Mouse (Mus musculus) left cerebral cortex, postnatal 36 days (tissue): ENCODE results near the gene Sox6. TPM values are rescaled to one million over a fixed set of nuclear protein-coding genes. Genes with fewer than 3 reads are reported as not detected.

Experiments used
- DNase-seq, 2 experiments: peaks; one replicate each; pipeline ENCODE4 v3.0.0; 2021 to 2022; ENCODE audit warnings: low spot score in 2 of 2, mixed read lengths in 1 of 2
- intact Hi-C: fragments of 180-260 bp; cut with DNase I; formaldehyde crosslinking; loops from one replicate; pipeline ENCODE4 v1.15.1; 2025
- total RNA-seq, 2 experiments: library from RNA; stranded (reverse); gene quantifications; 2 replicates each; pipeline ENCODE4 v1.2.3; 2021

Sox6 gene
- total RNA-seq, 2 experiments from 2014 or later = 25.8 to 32.7 TPM

DNA sequence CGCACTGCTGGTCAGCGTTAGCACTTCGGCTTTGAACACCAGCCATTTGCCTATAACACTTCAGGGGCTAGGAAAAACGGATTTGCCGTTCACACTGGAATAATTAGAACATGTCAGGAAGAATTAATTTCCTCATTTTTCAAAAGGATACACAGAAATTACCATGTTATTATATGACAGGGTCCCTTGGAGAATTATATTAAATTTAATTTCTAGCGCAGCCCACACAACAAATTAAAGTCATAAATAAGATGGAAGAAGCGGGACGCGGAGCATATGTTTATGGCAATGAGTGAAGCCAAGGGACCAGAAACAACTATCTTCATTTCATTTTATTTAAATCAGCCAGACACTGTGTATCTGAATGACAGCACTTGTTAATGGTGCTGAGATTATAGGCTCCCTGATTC, 133.8 kb downstream of the Sox6 start:
- no peak for DNase-seq
- intact Hi-C loops = no loop called here

DNA sequence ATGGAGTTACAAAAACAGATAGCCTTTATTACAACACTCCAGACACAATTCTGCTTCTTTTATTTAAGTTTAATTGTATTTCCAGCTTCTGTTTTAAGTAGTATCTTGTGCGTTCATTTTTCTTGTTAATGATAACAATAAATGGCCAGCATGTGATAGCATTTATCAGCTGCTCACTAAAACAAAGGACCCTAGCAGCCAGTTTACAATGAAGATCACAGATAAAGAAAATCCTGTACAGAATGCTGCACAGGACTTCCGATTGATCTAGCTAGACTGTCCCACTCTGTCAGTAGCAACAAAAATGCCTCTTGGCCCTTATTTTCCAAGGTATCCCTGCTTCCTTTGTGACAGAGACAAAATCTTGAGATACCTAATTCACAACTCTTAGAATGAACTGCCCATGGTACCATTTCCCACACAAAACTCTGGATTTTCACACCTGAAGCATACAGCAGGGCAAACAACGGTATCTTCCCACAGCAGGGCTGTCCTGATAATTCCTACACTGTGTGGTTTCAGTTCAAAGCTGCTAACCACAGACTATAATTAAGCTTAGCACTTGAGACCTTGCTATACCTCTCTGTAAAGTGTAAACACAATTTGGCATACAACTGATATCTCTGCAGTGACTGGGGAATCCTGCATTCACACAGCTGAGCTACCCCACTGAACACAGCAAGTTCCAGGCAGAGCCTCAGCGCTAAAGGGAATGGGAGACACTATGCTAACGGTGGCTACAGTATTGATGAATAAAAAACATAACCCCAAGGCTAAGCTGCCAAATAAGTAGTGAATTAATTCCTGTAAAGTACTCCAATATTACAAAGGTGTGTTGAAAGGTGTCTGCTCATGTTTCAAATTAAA, 134.4 kb downstream of the Sox6 start:
- no peak for DNase-seq
- intact Hi-C loops = no loop called here

DNA sequence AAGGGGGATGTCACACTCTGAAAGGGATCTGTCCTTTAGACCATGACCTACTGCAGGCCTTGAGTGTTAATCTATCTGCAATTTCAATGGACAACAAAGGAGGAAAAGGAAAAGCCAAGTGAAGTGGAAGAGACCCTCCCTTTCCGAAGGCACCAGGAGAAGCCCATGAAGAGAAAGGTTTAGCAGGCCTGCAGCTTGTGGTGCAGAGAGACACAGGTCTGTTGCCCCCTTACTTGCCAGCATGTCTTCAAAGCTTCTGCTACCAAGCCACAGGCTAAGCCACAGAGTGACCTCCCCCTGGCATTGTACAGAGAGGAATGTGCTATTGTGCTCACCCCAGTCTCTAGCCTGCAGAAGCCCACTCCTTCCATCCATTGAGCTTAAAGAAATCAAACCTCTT, 135.2 kb downstream of the Sox6 start:
- intact Hi-C loops = no loop called here
- DNase-seq = no peak

DNA sequence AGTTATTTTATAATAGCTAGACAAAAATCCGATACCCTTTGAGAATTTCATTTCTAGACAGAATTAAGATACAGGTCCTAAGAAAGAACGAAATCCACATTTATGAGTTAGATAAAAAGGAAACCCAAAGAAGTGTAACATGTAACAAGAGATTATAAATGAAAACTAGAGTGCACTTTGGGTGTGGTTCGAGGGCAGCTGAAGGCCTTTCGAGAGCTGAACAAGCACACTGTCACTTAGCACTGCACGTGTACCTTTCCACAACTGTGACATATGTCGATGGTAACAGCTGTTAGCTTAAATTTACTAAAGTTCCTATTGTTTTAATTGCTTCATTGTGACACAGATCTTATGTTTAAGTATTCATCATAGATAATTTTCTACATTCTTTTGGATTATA, 142.8 kb downstream of the Sox6 start:
- DNase-seq = no peak
- intact Hi-C loops = no loop called here

DNA sequence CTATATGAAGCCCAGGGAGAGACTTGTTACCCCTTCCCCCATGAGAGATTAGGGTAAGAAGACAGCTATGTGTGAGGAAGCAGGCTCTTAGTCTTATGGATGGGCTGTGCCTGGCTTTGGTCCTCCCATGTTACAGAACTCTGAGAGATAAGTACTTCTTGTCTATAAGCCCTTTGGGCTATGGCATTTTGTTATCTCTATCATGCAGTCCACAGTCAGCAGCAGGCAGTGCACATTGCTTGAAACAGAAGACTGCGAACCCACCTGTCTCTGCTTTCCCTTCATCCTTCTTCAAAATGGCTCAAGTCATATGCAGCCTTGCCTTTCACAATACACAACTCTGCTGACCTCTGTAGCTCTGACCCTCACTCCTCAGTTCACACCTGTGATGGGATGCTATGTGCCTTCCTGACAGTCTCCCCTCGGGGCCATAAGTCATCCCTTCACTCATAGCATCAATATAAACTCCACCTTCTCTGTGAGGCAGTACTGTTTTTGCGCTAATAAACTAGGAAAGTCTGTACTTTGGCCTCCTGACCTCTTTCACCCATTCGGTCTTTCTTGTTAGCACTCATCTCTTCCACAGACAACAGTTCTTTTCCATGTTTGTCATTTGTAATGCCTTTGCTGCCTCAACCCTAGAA, 143.4 kb downstream of the Sox6 start:
- no peak for DNase-seq
- intact Hi-C loops = no loop called here

DNA sequence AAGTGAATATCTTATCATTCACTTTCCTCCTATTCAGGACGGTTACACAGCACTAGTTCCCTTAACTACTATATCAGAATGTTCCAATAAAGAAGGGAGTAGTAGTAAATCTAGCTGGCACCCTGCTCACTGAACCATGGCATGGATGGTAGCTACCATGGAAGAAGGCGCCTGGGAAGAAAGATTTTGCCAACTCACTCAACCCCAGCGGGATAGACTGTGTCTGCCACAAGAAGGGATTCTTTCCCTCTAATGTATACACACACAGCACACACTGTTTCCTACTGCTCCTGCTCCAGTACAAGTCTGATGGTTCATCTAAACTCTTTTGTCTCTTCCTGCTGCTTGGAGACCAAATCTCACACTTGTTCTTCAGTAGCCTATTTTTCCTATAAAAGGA, 147.1 kb downstream of the Sox6 start:
- no peak for DNase-seq
- intact Hi-C loops = no loop called here

DNA sequence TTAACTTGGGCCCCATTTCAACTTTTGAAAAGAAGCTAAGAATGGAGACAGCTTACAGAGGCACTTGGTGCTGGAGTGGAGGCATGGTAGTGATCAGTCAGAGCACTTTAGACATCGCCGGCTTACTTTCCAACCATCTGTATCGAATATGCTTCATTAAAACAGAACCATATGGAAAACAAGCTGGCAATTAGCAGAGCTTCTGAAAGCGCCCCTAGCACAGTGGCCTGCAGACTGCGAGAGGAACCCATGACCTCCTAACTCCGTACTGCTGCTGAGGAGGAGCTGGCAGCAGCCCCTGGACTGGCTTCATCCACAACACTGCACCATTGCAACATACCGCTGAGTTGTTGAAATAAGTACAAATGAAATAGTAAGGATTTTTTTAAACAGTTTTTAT, 148.7 kb downstream of the Sox6 start:
- intact Hi-C loops = no loop called here
- DNase-seq = no peak

DNA sequence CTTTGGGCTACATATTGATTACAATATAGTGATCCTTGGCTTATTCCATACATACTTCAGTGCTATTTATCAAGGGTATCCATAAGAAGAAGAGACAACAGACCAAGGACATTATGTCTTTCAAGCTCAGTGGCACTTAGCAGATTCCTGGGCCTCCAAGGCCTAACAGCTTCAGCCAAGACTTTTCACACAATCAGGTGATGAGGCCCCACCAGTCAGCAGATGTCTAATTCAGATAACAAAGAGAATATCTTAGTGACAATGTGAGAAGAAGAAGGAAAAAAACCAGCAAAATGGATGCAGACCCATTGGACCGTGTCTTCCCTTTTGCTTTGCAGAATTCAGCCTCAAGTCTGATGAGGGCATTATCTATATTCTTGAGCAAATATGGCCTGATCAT, 150.0 kb downstream of the Sox6 start:
- intact Hi-C loops = no loop called here
- DNase-seq = no peak

DNA sequence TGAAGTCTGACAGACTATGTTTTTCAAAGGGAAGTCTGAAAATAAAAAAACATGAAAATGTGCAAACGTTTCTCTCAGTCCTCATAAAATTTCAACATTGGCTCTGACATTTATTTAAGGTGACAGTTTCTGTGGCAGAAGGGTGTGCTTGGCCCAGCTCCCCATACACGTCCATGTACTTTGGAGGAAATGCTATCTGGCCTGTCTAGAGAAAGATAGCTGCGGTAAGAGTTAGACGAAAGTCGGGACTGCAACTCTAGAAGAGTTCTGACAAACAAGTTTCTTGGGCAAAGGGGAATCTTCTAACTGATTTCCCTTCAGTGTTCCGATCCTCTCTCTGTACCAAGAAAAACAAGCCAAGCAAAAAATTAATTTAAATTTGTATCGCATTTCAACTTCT, 150.5 kb downstream of the Sox6 start:
- no peak for DNase-seq
- intact Hi-C loops = no loop called here

DNA sequence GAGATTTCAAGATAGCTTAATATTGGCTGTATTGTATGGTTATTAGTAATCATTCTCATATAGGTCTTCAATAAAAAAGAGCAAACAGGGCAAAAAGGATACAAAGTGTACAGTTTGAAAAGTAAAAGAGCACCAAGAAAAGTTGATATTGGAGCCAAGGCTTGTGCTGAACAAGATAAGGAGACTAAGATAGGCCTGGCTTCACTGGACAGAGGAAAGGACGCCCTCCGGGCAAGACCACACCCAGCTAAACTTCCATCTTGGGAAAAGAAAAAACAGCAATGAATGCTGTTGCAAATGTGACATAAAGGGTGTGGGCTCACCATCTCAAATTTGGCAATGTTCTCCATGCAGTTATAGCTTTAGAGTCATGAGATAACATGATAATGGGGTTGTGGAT, 165.7 kb downstream of the Sox6 start:
- no peak for DNase-seq
- intact Hi-C loops = no loop called here

DNA sequence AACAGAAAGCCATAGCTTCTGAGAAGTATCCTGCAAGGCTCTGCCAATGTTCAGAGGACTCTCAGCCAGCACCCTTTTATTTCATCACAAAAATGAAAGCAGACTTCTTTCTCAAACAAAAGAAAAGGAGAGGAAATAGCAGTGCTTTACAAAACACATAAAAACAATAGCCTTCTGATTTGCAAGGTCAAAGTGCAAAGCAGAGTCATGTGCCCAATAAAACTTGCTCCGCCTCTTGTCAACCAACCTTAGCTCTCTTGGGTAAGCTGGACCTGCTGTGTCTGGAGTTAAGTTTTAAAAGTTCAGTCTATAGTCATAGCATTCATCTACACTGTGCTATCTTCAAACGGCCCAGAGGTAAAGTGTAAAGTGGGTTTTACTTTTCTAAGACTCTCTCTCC, 170.1 kb downstream of the Sox6 start:
- DNase-seq = no peak
- intact Hi-C loops = no loop called here

DNA sequence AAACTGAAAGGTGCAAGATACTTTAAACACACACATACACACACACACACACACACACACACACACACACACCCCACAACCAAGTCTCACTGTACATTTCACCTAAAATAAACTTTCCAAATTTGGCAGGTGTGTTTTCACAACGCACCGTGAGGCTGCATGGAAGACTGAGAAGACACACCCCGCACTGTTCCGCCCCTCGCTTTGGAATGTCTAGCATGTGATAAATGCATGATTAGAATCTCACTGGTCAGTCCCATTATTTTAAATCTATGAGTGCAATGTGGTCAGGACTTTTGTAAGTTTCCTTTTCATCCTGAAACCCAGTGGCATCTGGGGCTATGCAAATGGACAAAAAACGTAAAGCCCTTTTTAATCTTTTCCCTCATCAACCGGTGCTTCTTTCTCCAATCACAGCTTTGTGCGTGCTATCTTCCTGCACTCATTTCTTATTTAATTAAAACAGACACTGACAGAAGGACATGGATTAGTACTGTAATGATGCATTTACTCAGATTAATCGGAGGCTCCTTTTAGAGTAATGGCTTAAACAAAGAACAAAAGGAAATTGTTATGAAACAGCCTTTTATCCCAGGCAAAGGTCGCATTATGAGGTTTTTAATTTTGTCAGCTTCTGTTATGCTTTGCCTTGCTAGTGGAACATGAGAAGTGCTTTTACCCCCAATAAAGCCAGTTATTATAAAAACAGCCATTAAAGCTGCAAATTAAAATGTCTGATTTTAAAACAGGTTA, 170.9 kb downstream of the Sox6 start:
- DNase-seq = no peak
- intact Hi-C loops = no loop called here

DNA sequence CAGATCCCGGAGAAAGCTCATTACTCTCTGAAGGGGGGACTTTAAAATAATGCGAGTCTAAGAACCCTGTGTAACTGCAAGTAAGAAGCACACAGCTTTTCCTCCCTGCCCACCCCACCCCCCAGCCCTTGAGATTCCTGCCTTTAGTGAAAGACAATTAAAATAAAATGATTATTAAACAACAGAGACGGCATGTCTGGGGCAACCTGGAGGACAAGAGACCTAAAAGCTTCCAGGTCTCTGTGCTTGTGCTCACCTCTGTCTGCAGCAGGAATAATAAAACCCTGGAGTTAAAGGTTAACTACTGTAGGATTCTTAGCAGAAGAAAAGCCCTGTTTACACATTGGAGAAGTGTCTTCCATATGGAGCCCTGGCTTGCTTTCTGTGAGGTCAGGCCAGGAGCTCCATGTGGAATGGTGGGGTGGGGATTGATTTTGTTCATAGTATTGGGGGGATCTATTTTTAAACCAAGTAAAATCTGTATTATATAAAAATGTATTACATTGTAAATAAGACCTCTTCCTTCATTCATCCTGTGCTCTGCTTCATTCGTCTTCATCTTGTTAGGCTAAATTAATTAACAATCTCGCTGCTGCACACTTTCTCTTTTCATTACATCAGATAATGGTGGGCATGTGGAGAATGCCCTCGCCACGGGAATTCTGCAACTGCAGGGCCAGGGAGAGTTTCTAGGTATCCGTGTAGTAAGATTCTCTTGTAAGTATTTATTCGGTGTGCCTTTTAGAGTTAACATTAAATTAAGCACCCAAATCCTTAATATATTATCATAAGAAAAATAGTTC, 171.7 kb downstream of the Sox6 start:
- intact Hi-C loops = no loop called here
- no peak for DNase-seq

DNA sequence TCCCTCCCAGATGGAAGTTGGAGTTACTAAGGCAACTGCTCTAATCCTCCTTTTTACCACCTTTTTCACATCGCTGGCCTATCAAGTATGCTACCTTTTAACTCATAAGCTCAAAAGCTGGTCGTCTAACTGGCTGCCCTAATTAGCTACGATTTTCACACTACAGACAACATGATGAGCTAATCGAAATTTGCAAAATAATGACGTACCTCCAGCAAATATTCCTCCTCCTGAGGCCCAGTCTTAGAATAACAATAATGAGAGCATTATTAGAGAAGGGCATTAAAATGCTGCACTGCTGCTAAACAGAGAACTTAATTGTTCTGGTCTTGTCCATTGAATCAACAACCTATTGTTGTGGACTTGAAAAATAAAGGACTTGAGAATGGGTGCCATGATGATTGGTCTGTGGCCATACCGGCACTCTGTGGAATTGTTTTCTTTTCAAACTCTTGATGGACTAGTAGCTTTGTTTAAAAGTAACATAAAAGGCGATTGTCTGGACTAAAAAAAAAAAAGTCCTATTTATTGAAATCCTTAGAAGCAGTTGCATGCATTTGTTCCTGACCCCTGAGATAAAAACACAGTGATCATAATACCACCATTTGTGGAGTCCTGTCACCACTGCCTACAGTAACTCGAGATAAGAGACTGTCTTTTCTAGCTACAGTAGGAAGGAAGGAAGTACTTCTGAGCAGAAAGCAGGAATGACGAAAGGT, 172.5 kb downstream of the Sox6 start:
- no peak for DNase-seq
- intact Hi-C loops = no loop called here

DNA sequence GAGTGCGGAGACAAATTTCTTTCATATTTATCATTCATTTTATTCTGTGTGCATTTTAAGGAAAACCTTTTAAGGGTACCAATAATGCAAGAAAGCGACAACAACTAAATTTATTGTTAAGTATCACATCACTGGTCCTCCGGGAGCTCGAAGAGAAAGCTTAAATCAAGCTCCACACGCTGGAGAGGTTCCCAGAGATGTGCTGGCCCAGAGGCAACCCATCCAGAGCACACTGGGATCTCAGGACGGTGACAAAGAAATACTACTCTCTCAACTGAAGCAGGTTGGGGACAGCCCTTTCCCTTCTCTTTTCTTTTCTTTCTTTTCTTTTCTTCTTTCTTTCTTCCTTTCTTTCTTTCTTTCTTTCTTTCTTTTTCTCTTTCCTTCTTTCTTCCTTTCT, 173.4 kb downstream of the Sox6 start:
- intact Hi-C loops = no loop called here
- no peak for DNase-seq

DNA sequence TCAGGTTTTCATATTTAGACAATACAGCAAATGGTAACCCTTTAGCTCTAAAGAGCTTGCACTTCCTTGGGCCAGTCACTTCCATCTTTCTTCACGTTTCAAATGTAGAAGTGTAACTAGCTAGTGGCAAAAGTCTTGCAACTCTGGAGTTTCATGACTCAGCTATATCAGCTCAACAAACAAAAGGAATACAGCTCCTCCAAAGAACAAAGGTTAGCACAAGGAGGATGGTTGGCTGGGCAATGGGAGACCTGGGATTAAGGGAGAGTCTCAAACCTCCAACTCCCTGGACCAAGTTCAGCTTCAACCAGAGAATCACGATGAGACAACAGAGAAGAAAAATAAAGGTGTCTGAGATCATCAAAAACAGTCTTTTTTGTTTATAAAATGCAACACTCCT, 174.2 kb downstream of the Sox6 start:
- intact Hi-C loops = no loop called here
- no peak for DNase-seq

DNA sequence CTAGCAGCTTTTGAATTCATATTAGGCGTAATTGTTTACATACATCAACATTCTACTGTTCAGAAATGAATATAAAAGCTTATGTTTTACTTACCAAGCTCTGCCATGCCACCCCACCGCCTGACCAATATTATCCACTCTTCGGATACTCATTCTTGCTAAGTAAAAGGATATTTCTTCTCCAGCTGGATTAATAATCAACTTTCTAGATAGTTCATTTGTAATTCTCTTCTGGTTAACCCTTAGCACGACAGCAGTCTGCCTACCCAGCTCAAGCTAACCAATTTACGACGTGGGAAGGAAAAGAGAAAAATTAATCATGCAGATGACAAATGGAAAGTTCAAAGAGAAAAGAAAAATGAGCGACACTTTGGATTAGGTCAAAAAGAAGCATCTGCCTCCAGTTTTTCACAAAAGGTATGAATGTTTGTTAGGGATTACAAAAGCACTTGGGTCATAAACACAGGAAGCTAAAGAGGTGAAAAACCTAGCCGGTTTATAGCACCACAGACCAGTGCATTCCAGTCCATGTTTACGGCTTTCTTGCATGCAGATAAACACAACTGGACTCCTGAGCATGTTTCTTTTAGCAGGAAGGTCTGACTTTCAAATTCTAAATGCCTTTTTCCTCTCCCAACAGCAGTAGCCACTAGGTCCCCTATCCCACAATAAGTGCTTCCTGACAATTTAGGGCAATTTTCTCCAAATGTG, 178.8 kb downstream of the Sox6 start:
- DNase-seq = no peak
- intact Hi-C loops = no loop called here

DNA sequence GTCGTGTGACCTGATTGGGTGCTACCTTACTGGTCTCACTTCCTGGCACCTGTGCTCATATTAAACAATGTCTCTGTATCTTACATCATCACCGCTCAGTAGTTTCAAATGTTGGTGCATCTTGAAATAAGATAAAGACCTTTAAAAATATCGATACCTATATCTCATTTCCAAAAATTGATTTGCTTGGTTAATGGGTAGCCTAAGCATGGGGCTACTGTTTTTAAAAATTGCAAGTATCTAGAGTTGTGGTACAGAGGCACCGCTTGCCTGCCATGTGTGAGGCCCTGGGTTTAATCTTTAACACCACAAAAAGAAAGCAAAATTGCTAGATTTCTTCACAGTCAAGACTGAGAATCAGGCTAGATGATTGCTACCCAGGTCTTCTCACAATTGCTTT, 187.5 kb downstream of the Sox6 start:
- intact Hi-C loops = no loop called here
- no peak for DNase-seq
